Mouse (Mus musculus): ENCODE data around the gene Hmmr. TPM values are rescaled to one million over a fixed set of nuclear protein-coding genes. Genes with fewer than 3 reads are reported as not detected.
"Not testable (repeated sequence)": the region's sequence is repeated elsewhere in the genome, so short reads cannot be mapped to it uniquely, and the experiment has no call there.

The Hmmr gene
- polyA plus RNA-seq, 1 experiment from 2014 or later = 2.8 TPM

DNA sequence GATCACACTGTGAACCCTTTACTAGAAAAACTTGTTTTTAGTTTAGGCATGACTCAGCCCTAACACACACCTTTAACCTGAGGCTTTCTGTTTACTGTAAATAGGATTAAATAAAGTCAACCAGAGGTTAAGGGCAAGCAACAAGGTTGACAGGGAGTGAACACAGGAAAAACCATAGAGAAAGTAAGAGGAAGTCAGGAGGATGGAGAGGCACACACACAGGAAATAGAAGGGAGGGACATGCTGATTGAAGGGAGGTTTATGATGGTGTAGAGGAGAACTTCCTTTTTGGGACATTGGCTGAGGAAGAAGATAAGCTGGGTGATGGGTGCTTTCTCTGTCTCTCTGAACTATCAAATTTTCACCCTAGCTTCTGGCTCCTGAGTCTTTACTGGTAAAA lies 14.9 kb downstream of the Hmmr start:
- Histone ChIP-seq H3K27me3 (ENCODE audit: control insufficient read depth, insufficient read depth, low read length) (no peaks in the 10 kb centered on the region), H3K9me3 (ENCODE audit: control insufficient read depth, low read length) (no peaks in the 10 kb centered on the region), H3K4me2 (ENCODE audit: low read depth, low read length) (no peak overlapping the region), H3K9ac (replicated peaks; ENCODE audit: low read depth, low read length) (no peak overlapping the region), H3K36me3 (ENCODE audit: control insufficient read depth, insufficient read depth, low read length) (no peaks in the 10 kb centered on the region), H3K4me1 (ENCODE audit: control insufficient read depth, insufficient read depth, low read length) (no peaks in the 10 kb centered on the region), H3K4me3 (ENCODE audit: low read depth, low read length) (no peak overlapping the region), H3K27ac (ENCODE audit: low read depth, low read length) (no peak overlapping the region)
- ATAC-seq (ENCODE audit: low read depth) = no peak

DNA sequence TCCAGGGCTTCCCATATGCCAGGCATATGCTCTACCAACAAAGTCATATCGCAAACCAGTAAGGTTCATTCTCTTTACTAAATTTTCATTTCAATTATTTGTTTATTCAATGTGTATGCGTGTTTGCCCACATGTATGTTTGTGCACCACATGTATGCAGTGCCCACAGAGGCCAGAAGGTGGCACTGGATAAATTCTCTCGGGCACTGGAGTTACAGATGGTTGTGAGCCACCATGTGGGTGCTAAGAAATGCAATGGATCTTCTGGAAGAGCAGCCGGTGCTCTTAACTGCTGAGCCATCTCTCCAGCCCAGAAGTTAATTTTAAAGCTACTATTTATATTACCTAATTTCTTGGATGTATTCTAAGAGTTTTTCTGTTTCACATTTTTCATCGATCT lies 17.7 kb downstream of the Hmmr start:
- no peaks in the 10 kb centered on the region for H3K4me1 ChIP-seq (ENCODE audit: control insufficient read depth, insufficient read depth, low read length)
- H3K4me3 ChIP-seq (ENCODE audit: low read depth, low read length) = no peak overlapping the region
- H3K27me3 ChIP-seq (ENCODE audit: control insufficient read depth, insufficient read depth, low read length) = no peaks in the 10 kb centered on the region
- H3K36me3 ChIP-seq (ENCODE audit: control insufficient read depth, insufficient read depth, low read length) = no peaks in the 10 kb centered on the region
- H3K9ac ChIP-seq (replicated peaks; ENCODE audit: low read depth, low read length) = no peak overlapping the region
- no peak for ATAC-seq (ENCODE audit: low read depth)
- H3K27ac ChIP-seq (ENCODE audit: low read depth, low read length) = no peak overlapping the region
- H3K4me2 ChIP-seq (ENCODE audit: low read depth, low read length) = no peak overlapping the region
- no peaks in the 10 kb centered on the region for H3K9me3 ChIP-seq (ENCODE audit: control insufficient read depth, low read length)
- WGBS = 97% methylated on average over 5 of the region's 5 CpGs

GRCm38 (mm10) chr11:40713858-40714257 lies 19.4 kb downstream of the Hmmr start:
- no peaks in the 10 kb centered on the region for H3K4me1 ChIP-seq (ENCODE audit: control insufficient read depth, insufficient read depth, low read length)
- no peak overlapping the region for H3K4me2 ChIP-seq (ENCODE audit: low read depth, low read length)
- no peaks in the 10 kb centered on the region for H3K9me3 ChIP-seq (ENCODE audit: control insufficient read depth, low read length)
- no peaks in the 10 kb centered on the region for H3K27me3 ChIP-seq (ENCODE audit: control insufficient read depth, insufficient read depth, low read length)
- ATAC-seq (ENCODE audit: low read depth) = no peak
- no peak overlapping the region for H3K27ac ChIP-seq (ENCODE audit: low read depth, low read length)
- no peak overlapping the region for H3K4me3 ChIP-seq (ENCODE audit: low read depth, low read length)
- 79% methylated on average over 8 of the region's 8 CpGs for WGBS
- H3K9ac ChIP-seq (replicated peaks; ENCODE audit: low read depth, low read length) = no peak overlapping the region
- H3K36me3 ChIP-seq (ENCODE audit: control insufficient read depth, insufficient read depth, low read length) = no peaks in the 10 kb centered on the region

- not testable (repeated sequence) for H3K36me3 ChIP-seq (ENCODE audit: control insufficient read depth, insufficient read depth, low read length); H3K4me1 ChIP-seq (ENCODE audit: control insufficient read depth, insufficient read depth, low read length); H3K9me3 ChIP-seq (ENCODE audit: control insufficient read depth, low read length); H3K4me2 ChIP-seq (ENCODE audit: low read depth, low read length); H3K9ac ChIP-seq (replicated peaks; ENCODE audit: low read depth, low read length); H3K4me3 ChIP-seq (ENCODE audit: low read depth, low read length); ATAC-seq (ENCODE audit: low read depth); H3K27me3 ChIP-seq (ENCODE audit: control insufficient read depth, insufficient read depth, low read length); H3K27ac ChIP-seq (ENCODE audit: low read depth, low read length)
- 93% methylated on average over 6 of the region's 6 CpGs for WGBS
Measured at GRCm38 (mm10) chr11:40709899-40710298, 23.3 kb downstream of the Hmmr start.

GRCm38 (mm10) chr11:40695103-40695502 lies 38.1 kb downstream of the Hmmr start, which contains the start of gene Mat2b:
Gene Mat2b, minus strand, starts transcription at chr11:40695203.
- Histone ChIP-seq H3K27ac (ENCODE audit: low read depth, low read length) (peak within 1 kb of the TSS; percentile 88), H3K4me3 (ENCODE audit: low read depth, low read length) (peak within 1 kb of the TSS; percentile 79), H3K27me3 (ENCODE audit: control insufficient read depth, insufficient read depth, low read length) (no peaks in the 10 kb centered on the region), H3K9me3 (ENCODE audit: control insufficient read depth, low read length) (no peaks in the 10 kb centered on the region), H3K4me2 (ENCODE audit: low read depth, low read length) (peak within 1 kb of the TSS; percentile 97), H3K9ac (replicated peaks; ENCODE audit: low read depth, low read length) (peak within 1 kb of the TSS; percentile 70), H3K4me1 (ENCODE audit: control insufficient read depth, insufficient read depth, low read length) (peaks cover 19% of the 10 kb centered on the region), H3K36me3 (ENCODE audit: control insufficient read depth, insufficient read depth, low read length) (no peaks in the 10 kb centered on the region)
- ATAC-seq (ENCODE audit: low read depth) = no peak
- WGBS = 85% methylated on average over 9 of the region's 9 CpGs

- peak overlapping the region; percentile 97 for H3K4me2 ChIP-seq (ENCODE audit: low read depth, low read length)
- no peaks in the 10 kb centered on the region for H3K27me3 ChIP-seq (ENCODE audit: control insufficient read depth, insufficient read depth, low read length)
- peaks cover 19% of the 10 kb centered on the region for H3K4me1 ChIP-seq (ENCODE audit: control insufficient read depth, insufficient read depth, low read length)
- H3K36me3 ChIP-seq (ENCODE audit: control insufficient read depth, insufficient read depth, low read length) = no peaks in the 10 kb centered on the region
- WGBS = under 1% methylated on average over 31 of the region's 31 CpGs
- H3K9ac ChIP-seq (replicated peaks; ENCODE audit: low read depth, low read length) = peak overlapping the region; percentile 70
- peak overlapping the region; percentile 88 for H3K27ac ChIP-seq (ENCODE audit: low read depth, low read length)
- ATAC-seq (ENCODE audit: low read depth) = peak; percentile 55
- H3K4me3 ChIP-seq (ENCODE audit: low read depth, low read length) = peak overlapping the region; percentile 79
- H3K9me3 ChIP-seq (ENCODE audit: control insufficient read depth, low read length) = no peaks in the 10 kb centered on the region
Measured at GRCm38 (mm10) chr11:40694311-40695087, 38.7 kb downstream of the Hmmr start.

DNA sequence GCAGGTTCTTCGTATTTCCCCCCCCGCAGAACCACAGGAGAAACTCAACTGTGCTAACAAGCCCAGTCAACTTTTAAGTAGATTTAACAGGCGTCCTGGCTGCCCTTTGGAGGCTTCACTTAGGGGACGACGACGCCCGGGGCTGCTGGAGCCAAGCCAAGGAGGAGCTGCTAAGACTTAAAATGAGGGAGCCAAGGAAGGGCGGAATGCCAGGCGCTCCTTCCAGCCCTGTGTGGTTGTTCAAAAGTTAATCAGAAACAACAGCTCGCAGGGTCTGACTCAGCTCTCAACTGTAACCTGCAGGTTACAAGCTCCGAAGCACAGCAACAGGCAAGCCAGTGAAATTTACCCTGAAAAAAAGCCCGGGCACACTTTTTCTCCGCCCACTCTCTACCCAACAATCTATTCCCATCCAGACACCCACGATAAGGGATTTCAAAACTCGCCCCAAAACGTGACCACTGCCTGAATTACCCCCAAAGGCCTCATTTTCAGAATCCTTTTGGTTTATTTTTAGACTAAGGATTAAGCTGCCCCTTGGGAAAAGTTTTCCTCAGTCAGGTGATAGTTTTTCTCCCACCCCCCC lies 39.8 kb downstream of the Hmmr start:
- peak overlapping the region; percentile 97 for H3K4me2 ChIP-seq (ENCODE audit: low read depth, low read length)
- WGBS = 1% methylated on average over 16 of the region's 16 CpGs
- H3K4me1 ChIP-seq (ENCODE audit: control insufficient read depth, insufficient read depth, low read length) = peaks cover 19% of the 10 kb centered on the region
- peak overlapping the region; percentile 79 for H3K4me3 ChIP-seq (ENCODE audit: low read depth, low read length)
- peak overlapping the region; percentile 39 for H3K9ac ChIP-seq (replicated peaks; ENCODE audit: low read depth, low read length)
- no peaks in the 10 kb centered on the region for H3K9me3 ChIP-seq (ENCODE audit: control insufficient read depth, low read length)
- H3K27ac ChIP-seq (ENCODE audit: low read depth, low read length) = peak overlapping the region; percentile 58
- no peaks in the 10 kb centered on the region for H3K27me3 ChIP-seq (ENCODE audit: control insufficient read depth, insufficient read depth, low read length)
- 0 out of 2 replicates have a peak, but pooled peaks have one; percentile 5 for ATAC-seq (ENCODE audit: low read depth)
- H3K36me3 ChIP-seq (ENCODE audit: control insufficient read depth, insufficient read depth, low read length) = no peaks in the 10 kb centered on the region

DNA sequence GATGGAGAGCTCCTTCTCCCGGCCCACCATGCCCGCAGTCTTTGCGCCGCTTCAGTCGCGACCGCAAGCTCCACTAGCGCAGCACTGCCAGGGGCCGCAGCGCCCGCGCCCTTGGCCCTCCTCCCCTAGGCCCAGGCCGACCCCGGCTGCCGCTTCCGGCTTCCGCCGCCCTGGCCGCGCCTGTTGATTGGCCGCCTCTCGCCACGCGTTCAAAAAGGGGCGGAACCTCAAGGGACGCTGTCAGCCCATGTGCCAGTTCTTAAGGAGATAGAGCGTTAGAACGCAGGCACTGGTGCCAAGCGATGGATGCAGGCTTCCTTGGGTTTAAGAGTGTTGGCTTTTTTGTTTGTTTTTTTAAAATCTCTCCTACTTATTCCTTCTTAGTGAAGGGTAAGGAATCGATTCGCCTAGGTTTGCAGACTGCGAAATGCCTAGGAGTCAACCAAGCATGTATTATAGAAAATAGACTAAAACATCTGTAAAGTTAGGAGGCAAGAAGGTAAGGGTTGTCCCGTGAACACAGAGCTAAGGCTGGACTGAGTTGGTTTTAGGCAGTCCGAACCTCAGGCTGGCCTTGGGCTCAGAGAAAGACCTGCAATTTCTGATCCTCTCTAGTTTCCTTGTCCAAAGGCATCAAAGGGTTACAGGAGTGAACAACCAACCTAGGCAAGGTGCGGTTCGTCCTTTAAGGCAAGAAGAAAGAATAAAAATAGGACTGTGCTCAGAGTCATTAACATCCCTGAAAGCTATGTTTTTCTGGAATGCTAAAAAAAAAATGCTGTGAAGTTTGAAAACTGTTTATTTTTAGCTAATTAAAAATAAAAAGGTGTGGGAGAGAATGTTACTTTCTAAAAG lies 40.5 kb downstream of the Hmmr start:
- H3K4me2 ChIP-seq (ENCODE audit: low read depth, low read length) = peak overlapping the region; percentile 97
- H3K9ac ChIP-seq (replicated peaks; ENCODE audit: low read depth, low read length) = peak overlapping the region; percentile 64
- H3K4me1 ChIP-seq (ENCODE audit: control insufficient read depth, insufficient read depth, low read length) = peaks cover 19% of the 10 kb centered on the region
- H3K27me3 ChIP-seq (ENCODE audit: control insufficient read depth, insufficient read depth, low read length) = no peaks in the 10 kb centered on the region
- H3K9me3 ChIP-seq (ENCODE audit: control insufficient read depth, low read length) = no peaks in the 10 kb centered on the region
- peak; percentile 98 for ATAC-seq (ENCODE audit: low read depth)
- H3K36me3 ChIP-seq (ENCODE audit: control insufficient read depth, insufficient read depth, low read length) = no peaks in the 10 kb centered on the region
- peak overlapping the region; percentile 58; the same call in 1 of the 2 replicates for H3K27ac ChIP-seq (ENCODE audit: low read depth, low read length)
- WGBS = 1% methylated on average over 34 of the region's 36 CpGs
- peak overlapping the region; percentile 79 for H3K4me3 ChIP-seq (ENCODE audit: low read depth, low read length)

Data from neural tube, embryonic 14.5 days (tissue).